Mouse (Mus musculus): ENCODE data around the gene Defa23. TPM values are rescaled to one million over a fixed set of nuclear protein-coding genes. Genes with fewer than 3 reads are reported as not detected.
"Not testable (repeated sequence)": the region's sequence is repeated elsewhere in the genome, so short reads cannot be mapped to it uniquely, and the experiment has no call there.

The Defa23 gene
- polyA plus RNA-seq (2015; fragmentation: Nextera tagmentation; extraction: Ambion mirVana): not detected in 2 replicates

DNA sequence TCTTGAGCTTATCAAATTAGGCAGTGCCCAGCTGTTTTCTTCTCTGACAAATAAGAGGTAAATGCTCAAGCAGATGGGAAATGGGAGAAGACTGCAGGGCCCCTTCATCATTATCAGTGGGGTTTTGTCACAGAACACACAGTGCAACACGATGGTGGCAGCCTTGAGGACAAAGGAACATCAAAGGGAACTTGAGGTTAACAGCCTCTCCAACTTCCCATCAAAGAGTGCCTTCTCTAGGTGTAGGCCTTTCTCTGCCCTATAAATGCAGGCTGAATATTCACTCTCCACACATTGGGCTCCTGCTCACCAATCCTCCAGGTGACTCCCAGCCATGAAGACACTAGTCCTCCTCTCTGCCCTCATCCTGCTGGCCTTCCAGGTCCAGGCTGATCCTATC lies at the start of gene Defa23:
Gene Defa23, plus strand, starts transcription at position 301 of the 400 bp plus-strand sequence.
- not testable (repeated sequence) for ATAC-seq; H3K36me3 ChIP-seq; H3K27ac ChIP-seq; H3K9me3 ChIP-seq; H3K27me3 ChIP-seq (replicated peaks); H3K4me3 ChIP-seq (replicated peaks); H3K9ac ChIP-seq; H3K4me2 ChIP-seq (replicated peaks); H3K4me1 ChIP-seq (replicated peaks)
- WGBS: no CpG with 5 or more reads among the region's 1 CpGs

DNA sequence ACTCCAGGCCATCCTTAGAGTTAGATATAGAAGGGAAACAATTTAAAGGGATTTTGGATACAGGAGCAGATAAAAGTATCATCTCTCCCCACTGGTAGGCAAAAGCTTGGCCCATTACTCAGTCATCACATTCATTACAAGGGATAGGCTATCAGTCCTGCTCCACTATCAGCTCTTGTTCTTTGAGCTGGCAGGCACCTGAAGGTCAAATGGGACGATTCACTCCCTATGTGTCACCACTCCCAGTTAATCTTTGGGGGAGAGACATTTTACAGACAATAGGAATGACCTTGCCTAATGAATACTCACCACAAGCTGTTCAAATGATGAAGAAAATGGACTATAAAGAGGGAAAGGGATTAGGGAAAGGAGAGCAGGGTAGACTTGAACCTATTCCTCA lies 48.0 kb upstream of the Defa23 start:
- no peak overlapping the region for H3K4me3 ChIP-seq (replicated peaks)
- ATAC-seq: no peak
- H3K36me3 ChIP-seq: no peaks in the 10 kb centered on the region
- WGBS: 21% methylated on average over 1 of the region's 1 CpGs
- H3K9me3 ChIP-seq: peaks cover 3% of the 10 kb centered on the region; the same call in 1 of the 2 replicates
- no peaks in the 10 kb centered on the region for H3K27me3 ChIP-seq (replicated peaks)
- H3K4me2 ChIP-seq (replicated peaks): no peak overlapping the region
- no peak overlapping the region for H3K9ac ChIP-seq
- H3K4me1 ChIP-seq (replicated peaks): no peaks in the 10 kb centered on the region
- no peak overlapping the region for H3K27ac ChIP-seq

DNA sequence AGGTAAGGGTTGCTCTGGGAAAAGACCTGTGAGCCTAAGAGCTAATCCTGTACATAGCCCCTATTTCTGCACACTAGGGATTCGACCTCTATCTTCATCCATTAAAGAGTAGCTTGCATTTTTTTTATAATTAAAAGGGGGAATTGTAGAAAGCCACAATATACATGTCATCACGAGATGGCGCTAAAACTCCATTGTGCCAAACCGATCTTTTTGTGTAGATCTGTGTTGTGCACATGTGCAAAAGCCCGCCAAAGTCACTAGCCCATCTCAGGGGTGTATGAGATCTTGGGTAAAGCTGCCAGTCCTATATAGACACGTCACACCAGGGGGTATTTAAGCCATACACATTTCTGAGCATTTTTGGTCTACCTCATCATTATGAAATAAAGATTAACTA lies 46.3 kb upstream of the Defa23 start:
- not testable (repeated sequence) for H3K4me3 ChIP-seq (replicated peaks); ATAC-seq; H3K4me2 ChIP-seq (replicated peaks); H3K9me3 ChIP-seq; H3K27me3 ChIP-seq (replicated peaks); H3K27ac ChIP-seq; H3K4me1 ChIP-seq (replicated peaks); H3K36me3 ChIP-seq; H3K9ac ChIP-seq
- 53% methylated on average over 6 of the region's 6 CpGs for WGBS

DNA sequence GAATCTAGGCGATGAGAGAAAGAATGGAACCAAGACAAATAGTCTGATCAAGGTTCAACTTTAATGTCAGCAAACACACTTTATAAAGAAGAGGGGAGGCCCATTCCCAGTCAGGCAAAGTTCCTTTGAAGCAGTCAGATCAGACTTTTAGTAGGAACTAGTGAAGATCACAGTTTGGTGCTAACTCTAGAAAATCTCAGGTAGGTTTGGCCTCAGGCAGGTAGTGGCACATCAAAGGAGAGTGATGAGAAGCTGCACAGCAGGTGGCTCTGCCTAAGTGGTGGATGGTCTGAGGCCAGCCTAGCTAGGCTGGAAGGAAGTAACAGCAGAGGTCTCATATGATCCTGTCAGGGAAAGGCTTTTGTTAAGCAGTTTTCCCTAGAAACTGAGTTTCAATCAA lies 44.3 kb upstream of the Defa23 start:
- not testable (repeated sequence) for H3K27me3 ChIP-seq (replicated peaks); H3K27ac ChIP-seq; ATAC-seq; H3K4me2 ChIP-seq (replicated peaks); H3K9me3 ChIP-seq; H3K4me3 ChIP-seq (replicated peaks); H3K36me3 ChIP-seq; H3K4me1 ChIP-seq (replicated peaks); H3K9ac ChIP-seq
- WGBS: 75% methylated on average over 1 of the region's 1 CpGs

DNA sequence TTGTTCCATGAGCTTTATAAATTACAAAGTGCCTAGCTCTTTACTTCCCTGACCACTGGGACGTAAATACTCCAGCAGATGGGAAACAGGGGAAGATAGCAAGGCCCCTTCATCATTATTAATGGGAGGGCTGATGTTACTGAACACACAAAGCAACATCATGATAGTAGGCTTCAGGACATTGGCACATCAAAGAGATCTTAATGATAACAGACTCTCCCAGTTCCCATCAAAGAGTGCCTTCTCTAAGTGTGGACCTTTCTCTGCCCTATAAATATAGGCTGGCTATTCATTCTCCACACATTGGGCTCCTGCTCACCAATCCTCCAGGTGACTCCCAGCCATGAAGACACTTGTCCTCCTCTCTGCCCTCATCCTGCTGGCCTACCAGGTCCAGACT lies 29.6 kb upstream of the Defa23 start, which contains the start of gene Defa21:
Gene Defa21, plus strand, starts transcription at position 301 of the 400 bp plus-strand sequence.
- not testable (repeated sequence) for H3K4me1 ChIP-seq (replicated peaks); H3K27me3 ChIP-seq (replicated peaks); H3K27ac ChIP-seq; H3K4me3 ChIP-seq (replicated peaks); H3K4me2 ChIP-seq (replicated peaks); H3K9ac ChIP-seq; H3K9me3 ChIP-seq; ATAC-seq; H3K36me3 ChIP-seq
- WGBS: no CpG with 5 or more reads among the region's 1 CpGs

DNA sequence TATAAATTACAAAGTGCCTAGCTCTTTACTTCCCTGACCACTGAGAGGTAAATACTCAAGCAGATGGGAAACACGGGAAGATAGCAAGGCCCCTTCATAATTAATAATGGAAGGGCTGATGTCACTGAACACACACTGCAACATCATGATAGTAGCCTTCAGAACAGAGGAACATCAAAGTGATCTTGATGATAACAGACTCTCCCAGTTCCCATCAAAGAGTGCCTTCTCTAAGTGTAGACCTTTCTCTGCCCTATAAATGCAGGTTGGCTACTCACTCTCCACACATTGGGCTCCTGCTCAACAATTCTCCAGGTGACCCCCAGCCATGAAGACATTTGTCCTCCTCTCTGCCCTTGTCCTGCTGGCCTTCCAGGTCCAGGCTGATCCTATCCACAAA lies 9.9 kb downstream of the Defa23 start, which contains the start of gene Defa35:
Gene Defa35, plus strand, starts transcription at position 301 of the 400 bp plus-strand sequence.
- not testable (repeated sequence) for H3K27ac ChIP-seq; H3K4me1 ChIP-seq (replicated peaks); ATAC-seq; H3K9ac ChIP-seq; H3K36me3 ChIP-seq; H3K27me3 ChIP-seq (replicated peaks); H3K4me3 ChIP-seq (replicated peaks); H3K9me3 ChIP-seq; H3K4me2 ChIP-seq (replicated peaks)
- WGBS: 76% methylated on average over 1 of the region's 1 CpGs

DNA sequence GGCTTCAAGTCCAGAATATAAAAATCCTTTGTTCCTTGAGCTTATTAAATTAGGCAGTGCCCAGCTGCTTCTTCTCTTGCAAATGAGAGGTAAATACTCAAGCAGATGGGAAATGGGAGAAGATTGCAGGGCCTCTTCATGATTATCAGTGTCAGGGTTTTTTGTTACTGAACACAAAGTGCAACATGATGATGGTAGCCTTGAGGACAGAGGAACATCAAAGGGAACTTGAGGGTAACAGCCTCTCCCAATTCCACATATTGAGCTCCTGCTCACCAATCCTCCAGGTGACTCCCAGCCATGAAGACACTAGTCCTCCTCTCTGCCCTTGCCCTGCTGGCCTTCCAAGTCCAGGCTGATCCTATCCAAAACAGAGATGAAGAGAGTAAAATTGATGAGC lies 29.3 kb downstream of the Defa23 start, which contains the start of gene Defa25:
Gene Defa25, plus strand, starts transcription at position 301 of the 400 bp plus-strand sequence.
- H3K27ac ChIP-seq: not testable (repeated sequence)

DNA sequence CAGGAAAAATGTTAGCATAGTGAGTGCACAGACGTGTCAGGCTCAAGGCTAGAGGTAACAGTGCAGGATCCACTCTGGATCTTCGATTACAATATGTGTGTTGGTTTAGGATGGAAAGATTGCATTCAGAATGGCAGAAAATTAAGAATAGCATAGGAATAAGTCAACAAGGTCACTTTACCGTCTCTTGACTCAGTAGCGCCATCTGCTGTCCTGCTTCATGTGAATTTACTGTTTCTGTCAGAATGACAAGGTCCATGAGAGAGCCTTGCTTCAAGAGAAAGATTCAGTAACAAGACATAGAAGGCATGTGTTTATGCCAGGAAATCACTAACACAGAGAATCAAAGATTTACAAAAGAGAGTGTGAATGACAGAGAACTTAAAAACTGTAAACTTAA lies 38.3 kb downstream of the Defa23 start:
- Histone ChIP-seq H3K4me1 (replicated peaks) (no peaks in the 10 kb centered on the region), H3K27me3 (replicated peaks) (no peaks in the 10 kb centered on the region), H3K36me3 (no peaks in the 10 kb centered on the region), H3K4me2 (replicated peaks) (no peak overlapping the region), H3K27ac (no peak overlapping the region), H3K9ac (no peak overlapping the region), H3K9me3 (no peaks in the 10 kb centered on the region), H3K4me3 (replicated peaks) (no peak overlapping the region)
- ATAC-seq: no peak
- 43% methylated on average over 4 of the region's 4 CpGs for WGBS

More for the DNA sequence above, 29.3 kb downstream of the Defa23 start, which contains the start of gene Defa25:
- not testable (repeated sequence) for ATAC-seq; H3K4me3 ChIP-seq (replicated peaks); H3K4me1 ChIP-seq (replicated peaks); H3K9me3 ChIP-seq; H3K27me3 ChIP-seq (replicated peaks); H3K36me3 ChIP-seq; H3K4me2 ChIP-seq (replicated peaks); H3K9ac ChIP-seq

DNA sequence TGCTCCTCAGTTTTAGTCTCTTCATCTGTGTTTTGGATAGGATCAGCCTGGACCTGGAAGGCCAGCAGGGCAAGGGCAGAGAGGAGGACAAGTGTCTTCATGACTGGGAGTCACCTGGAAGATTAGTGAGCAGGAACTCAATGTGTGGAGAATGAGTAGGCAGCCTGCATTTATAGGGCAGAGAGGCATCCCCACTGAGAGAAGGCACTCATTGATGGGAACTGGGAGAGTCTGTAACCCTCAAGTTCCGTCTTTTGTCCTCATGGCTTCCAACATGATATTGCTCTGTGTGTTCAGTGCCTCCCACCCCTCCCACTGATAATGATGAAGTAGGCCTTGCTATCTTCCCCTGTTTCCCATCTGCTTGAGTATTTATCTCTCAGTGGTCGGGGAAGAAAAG lies 41.1 kb downstream of the Defa23 start, which contains the start of gene Gm14851:
Gene Gm14851, minus strand, starts transcription at position 101 of the 400 bp plus-strand sequence.
- H3K9ac ChIP-seq; H3K4me3 ChIP-seq (replicated peaks); H3K4me2 ChIP-seq (replicated peaks); H3K27me3 ChIP-seq (replicated peaks); H3K27ac ChIP-seq; H3K36me3 ChIP-seq; H3K4me1 ChIP-seq (replicated peaks); H3K9me3 ChIP-seq; ATAC-seq: not testable (repeated sequence)
- WGBS: 100% methylated on average over 1 of the region's 2 CpGs

Other genes starting within 250 kb of the Defa23 start
- not detected in 2 replicates for gene Defb33, start 162.4 kb upstream of the Defa23 start, polyA plus RNA-seq (2015; fragmentation: Nextera tagmentation; extraction: Ambion mirVana)
- gene Gm15056, start 152.4 kb upstream of the Defa23 start, polyA plus RNA-seq (2015; fragmentation: Nextera tagmentation; extraction: Ambion mirVana): not detected in 2 replicates
- not detected in 2 replicates for gene Gm6040, start 133.0 kb upstream of the Defa23 start, polyA plus RNA-seq (2015; fragmentation: Nextera tagmentation; extraction: Ambion mirVana)
- gene AY761185, start 110.3 kb upstream of the Defa23 start, polyA plus RNA-seq (2015; fragmentation: Nextera tagmentation; extraction: Ambion mirVana): not detected in 2 replicates
- not detected in 2 replicates for gene Defa21, start 29.5 kb upstream of the Defa23 start, polyA plus RNA-seq (2015; fragmentation: Nextera tagmentation; extraction: Ambion mirVana)
- gene Defa35, start 10.0 kb downstream of the Defa23 start, polyA plus RNA-seq (2015; fragmentation: Nextera tagmentation; extraction: Ambion mirVana): not detected in 2 replicates
- gene Defa25, start 29.4 kb downstream of the Defa23 start, polyA plus RNA-seq (2015; fragmentation: Nextera tagmentation; extraction: Ambion mirVana): not detected in 2 replicates
- gene Gm14851, start 41.0 kb downstream of the Defa23 start, polyA plus RNA-seq (2015; fragmentation: Nextera tagmentation; extraction: Ambion mirVana): not detected in 2 replicates
- gene Defa30, start 79.6 kb downstream of the Defa23 start, polyA plus RNA-seq (2015; fragmentation: Nextera tagmentation; extraction: Ambion mirVana): 0.85 TPM in 1 of 2 replicates, not detected in the other
- not detected in 2 replicates for gene Defa22, start 107.2 kb downstream of the Defa23 start, polyA plus RNA-seq (2015; fragmentation: Nextera tagmentation; extraction: Ambion mirVana)
- gene Defa31, start 136.6 kb downstream of the Defa23 start, polyA plus RNA-seq (2015; fragmentation: Nextera tagmentation; extraction: Ambion mirVana): not detected in 2 replicates
- gene Gm15293, start 146.5 kb downstream of the Defa23 start, polyA plus RNA-seq (2015; fragmentation: Nextera tagmentation; extraction: Ambion mirVana): not detected in 2 replicates
- gene Gm15292, start 194.7 kb downstream of the Defa23 start, polyA plus RNA-seq (2015; fragmentation: Nextera tagmentation; extraction: Ambion mirVana): not detected in 2 replicates

Measured in intestine, embryonic 15.5 days (tissue).